Mouse (Mus musculus) erythroblast, embryonic 14.5 days (primary cell): ENCODE measurements around the gene Eif3f. TPM values are rescaled to one million over a fixed set of nuclear protein-coding genes. Genes with fewer than 3 reads are reported as not detected.

Source experiments
- H3K27me3 ChIP-seq: 2 replicates; pipeline ENCODE4 v1.6.1; 2012; ENCODE audit warnings: inconsistent platforms; ENCODE audit not compliant: control insufficient read depth
- H3K36me3 ChIP-seq: 2 replicates; pipeline ENCODE4 v1.6.1; 2012; ENCODE audit warnings: mild to moderate bottlenecking, inconsistent platforms; ENCODE audit not compliant: control insufficient read depth
- H3K4me1 ChIP-seq: 2 replicates; pipeline ENCODE4 v1.6.1; 2012; ENCODE audit warnings: inconsistent platforms; ENCODE audit not compliant: control insufficient read depth
- H3K4me3 ChIP-seq: replicated peaks from 2 replicates; pipeline ENCODE3; 2012; ENCODE audit warnings: moderate library complexity, mild to moderate bottlenecking, inconsistent platforms
- H3K9me3 ChIP-seq: 2 replicates; pipeline ENCODE4 v1.6.1; 2012; ENCODE audit warnings: low read length, inconsistent platforms, mixed read lengths; ENCODE audit not compliant: control insufficient read depth
- GATA1 ChIP-seq: IDR thresholded peaks from 2 replicates; pipeline ENCODE4 v1.6.1; 2012; ENCODE audit warnings: low read length, inconsistent platforms, mixed read lengths
- TAL1 ChIP-seq: IDR thresholded peaks from 3 replicates; pipeline ENCODE4 v1.6.1; 2012; ENCODE audit warnings: low read length, inconsistent platforms, mixed read lengths
- polyA plus RNA-seq: library from polyadenylated mRNA; stranded (reverse); fragments of >175 nt; gene quantifications from 2 replicates; pipeline ENCODE4 v1.2.3, GENCODE M21; 2012

The Eif3f gene
- polyA plus RNA-seq, 1 experiment, result 37.1 TPM

GRCm38 (mm10) chr7:108957734-108958133, 23.5 kb downstream of the Eif3f start:
- Histone ChIP-seq H3K9me3 (no peaks in the 10 kb centered on the region), H3K4me1 (no peaks in the 10 kb centered on the region), H3K27me3 (peaks cover 10% of the 10 kb centered on the region), H3K4me3 (no peak overlapping the region), H3K36me3 (no peaks in the 10 kb centered on the region)
- no peak for TF ChIP-seq GATA1

- Histone ChIP-seq H3K4me1 (no peaks in the 10 kb centered on the region), H3K4me3 (no peak overlapping the region), H3K27me3 (no peaks in the 10 kb centered on the region; the same call in 1 of the 2 replicates), H3K9me3 (no peaks in the 10 kb centered on the region), H3K36me3 (no peaks in the 10 kb centered on the region)
- TF ChIP-seq TAL1 (no peak), GATA1 (no peak)
These were observed 31.8 kb downstream of the Eif3f start for GRCm38 (mm10) chr7:108965968-108966367.

- no peaks in the 10 kb centered on the region for H3K9me3 ChIP-seq
- no peak for TF ChIP-seq TAL1
- no peak for TF ChIP-seq GATA1
These were observed 32.6 kb downstream of the Eif3f start for GRCm38 (mm10) chr7:108966742-108967362.

GRCm38 (mm10) chr7:108968201-108968600, 34.0 kb downstream of the Eif3f start:
- Histone ChIP-seq H3K4me3 (no peak overlapping the region), H3K4me1 (no peaks in the 10 kb centered on the region), H3K36me3 (no peaks in the 10 kb centered on the region), H3K27me3 (no peaks in the 10 kb centered on the region), H3K9me3 (no peaks in the 10 kb centered on the region)
- TF ChIP-seq TAL1, result no peak
- TF ChIP-seq GATA1, result no peak

More at GRCm38 (mm10) chr7:108966742-108967362, 32.6 kb downstream of the Eif3f start:
- Histone ChIP-seq H3K4me3 (no peak overlapping the region), H3K36me3 (no peaks in the 10 kb centered on the region), H3K4me1 (no peaks in the 10 kb centered on the region), H3K27me3 (no peaks in the 10 kb centered on the region; the same call in 1 of the 2 replicates)

- TF ChIP-seq GATA1 (no peak), TAL1 (no peak)
- H3K27me3 ChIP-seq, result no peaks in the 10 kb centered on the region
- H3K4me3 ChIP-seq, result no peak overlapping the region
- no peaks in the 10 kb centered on the region for H3K9me3 ChIP-seq
- H3K4me1 ChIP-seq, result no peaks in the 10 kb centered on the region
- H3K36me3 ChIP-seq, result no peaks in the 10 kb centered on the region
These were observed 38.1 kb downstream of the Eif3f start for GRCm38 (mm10) chr7:108972273-108972672.

GRCm38 (mm10) chr7:108985934-108986708, 51.9 kb downstream of the Eif3f start:
- no peaks in the 10 kb centered on the region for H3K27me3 ChIP-seq
- no peaks in the 10 kb centered on the region for H3K9me3 ChIP-seq
- H3K36me3 ChIP-seq, result no peaks in the 10 kb centered on the region
- TF ChIP-seq TAL1, result no peak
- no peak overlapping the region for H3K4me3 ChIP-seq
- H3K4me1 ChIP-seq, result no peaks in the 10 kb centered on the region

- Histone ChIP-seq H3K27me3 (no peaks in the 10 kb centered on the region), H3K9me3 (no peaks in the 10 kb centered on the region), H3K4me3 (no peak overlapping the region), H3K4me1 (no peaks in the 10 kb centered on the region), H3K36me3 (no peaks in the 10 kb centered on the region)
- no peak for TF ChIP-seq TAL1
- no peak for TF ChIP-seq GATA1
These were observed 57.0 kb downstream of the Eif3f start for GRCm38 (mm10) chr7:108991207-108991606.

Other genes with a start within 250 kb of the Eif3f start
- not detected in 2 replicates for gene Olfr512, start 221.1 kb upstream of the Eif3f start, polyA plus RNA-seq
- gene Olfr513, start 183.4 kb upstream of the Eif3f start, polyA plus RNA-seq, result not detected in 2 replicates
- gene Olfr514, start 108.4 kb upstream of the Eif3f start, polyA plus RNA-seq, result not detected in 2 replicates
- gene Olfr516, start 83.9 kb upstream of the Eif3f start, polyA plus RNA-seq, result not detected in 2 replicates
- gene Olfr517, start 62.0 kb upstream of the Eif3f start, polyA plus RNA-seq, result not detected in 2 replicates
- 0.01 TPM in 1 of 2 replicates, not detected in the other for gene Olfr518, start 49.4 kb upstream of the Eif3f start, polyA plus RNA-seq
- not detected in 2 replicates for gene Olfr519, start 40.0 kb upstream of the Eif3f start, polyA plus RNA-seq
- gene Nlrp10, start 4.2 kb upstream of the Eif3f start, polyA plus RNA-seq, result not detected in 2 replicates
- gene Tub, start 15.9 kb downstream of the Eif3f start, polyA plus RNA-seq, result 0.01 TPM in 1 of 2 replicates, not detected in the other
- 0.07 TPM in 1 of 2 replicates, not detected in the other for gene Ric3, start 148.9 kb downstream of the Eif3f start, polyA plus RNA-seq
- gene Lmo1, start 240.8 kb downstream of the Eif3f start, polyA plus RNA-seq, result not detected in 2 replicates